Mouse (Mus musculus): Measurements from ENCODE around the gene Nrp1. TPM values are rescaled to one million over a fixed set of nuclear protein-coding genes. Genes with fewer than 3 reads are reported as not detected.

Gene Nrp1
- polyA plus RNA-seq, 2 experiments = 33.8 to 75.1 TPM

DNA sequence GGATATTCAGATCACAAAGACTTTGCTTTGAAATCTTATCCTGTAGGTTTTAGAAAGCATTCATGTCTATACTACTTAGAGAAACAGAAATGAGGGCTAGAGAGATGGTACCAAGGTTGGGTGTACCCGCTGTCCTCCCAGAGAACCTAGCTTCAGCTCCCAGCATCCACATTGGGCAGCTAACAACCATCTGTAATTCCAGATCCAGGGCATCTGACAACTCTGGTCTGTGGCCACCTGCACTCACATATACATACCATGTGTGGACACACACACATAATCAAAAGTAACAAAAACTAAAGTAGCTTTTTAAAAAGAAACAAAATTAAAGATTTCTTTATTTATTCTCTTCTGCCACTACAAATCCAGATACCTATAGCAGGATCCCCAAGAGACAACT is 3.3 kb upstream of the Nrp1 start:
- Histone ChIP-seq H3K4me2 (replicated peaks; ENCODE audit: low read depth, low read length, severe bottlenecking) (no peak overlapping the region), H3K9me3 (ENCODE audit: control insufficient read depth, low read length) (no peaks in the 10 kb centered on the region), H3K9ac (ENCODE audit: low read depth, low read length, severe bottlenecking) (no peak overlapping the region), H3K4me3 (replicated peaks; ENCODE audit: low read length) (no peak overlapping the region), H3K27ac (replicated peaks; ENCODE audit: low read depth, low read length) (no peak overlapping the region), H3K4me1 (ENCODE audit: control insufficient read depth, insufficient read depth, low read length) (peaks cover 7% of the 10 kb centered on the region), H3K27me3 (ENCODE audit: control insufficient read depth, insufficient read depth, low read length) (peaks cover 4% of the 10 kb centered on the region), H3K36me3 (ENCODE audit: control insufficient read depth, insufficient read depth, low read length) (no peaks in the 10 kb centered on the region)
- no peak for TF ChIP-seq POLR2A (IDR thresholded peaks at IDR 0.05; ENCODE audit: borderline replicate concordance, extremely low read depth, insufficient read depth, insufficient read length)
- ATAC-seq (ENCODE audit: low FRiP score, low read depth) (no peak), DNase-seq (ENCODE audit: low spot score) (no peak)
- WGBS = 87% methylated on average over 1 of the region's 1 CpGs

- H3K9ac ChIP-seq (ENCODE audit: low read depth, low read length, severe bottlenecking) = no peak overlapping the region
- H3K27me3 ChIP-seq (ENCODE audit: control insufficient read depth, insufficient read depth, low read length) = peaks cover 4% of the 10 kb centered on the region
- peak overlapping the region; percentile 99 for H3K4me2 ChIP-seq (replicated peaks; ENCODE audit: low read depth, low read length, severe bottlenecking)
- peak overlapping the region; percentile 54; the same call in 1 of the 2 replicates for H3K4me3 ChIP-seq (replicated peaks; ENCODE audit: low read length)
- ATAC-seq (ENCODE audit: low FRiP score, low read depth) (no peak), DNase-seq (ENCODE audit: low spot score) (no peak)
- no peaks in the 10 kb centered on the region for H3K36me3 ChIP-seq (ENCODE audit: control insufficient read depth, insufficient read depth, low read length)
- WGBS = 55% methylated on average over 5 of the region's 5 CpGs
- no peak for TF ChIP-seq POLR2A (IDR thresholded peaks at IDR 0.05; ENCODE audit: borderline replicate concordance, extremely low read depth, insufficient read depth, insufficient read length)
- H3K9me3 ChIP-seq (ENCODE audit: control insufficient read depth, low read length) = no peaks in the 10 kb centered on the region
- H3K27ac ChIP-seq (replicated peaks; ENCODE audit: low read depth, low read length) = no peak overlapping the region
- peaks cover 7% of the 10 kb centered on the region for H3K4me1 ChIP-seq (ENCODE audit: control insufficient read depth, insufficient read depth, low read length)
These were observed 2.2 kb upstream of the Nrp1 start for GRCm38 (mm10) chr8:128356170-128356569.

DNA sequence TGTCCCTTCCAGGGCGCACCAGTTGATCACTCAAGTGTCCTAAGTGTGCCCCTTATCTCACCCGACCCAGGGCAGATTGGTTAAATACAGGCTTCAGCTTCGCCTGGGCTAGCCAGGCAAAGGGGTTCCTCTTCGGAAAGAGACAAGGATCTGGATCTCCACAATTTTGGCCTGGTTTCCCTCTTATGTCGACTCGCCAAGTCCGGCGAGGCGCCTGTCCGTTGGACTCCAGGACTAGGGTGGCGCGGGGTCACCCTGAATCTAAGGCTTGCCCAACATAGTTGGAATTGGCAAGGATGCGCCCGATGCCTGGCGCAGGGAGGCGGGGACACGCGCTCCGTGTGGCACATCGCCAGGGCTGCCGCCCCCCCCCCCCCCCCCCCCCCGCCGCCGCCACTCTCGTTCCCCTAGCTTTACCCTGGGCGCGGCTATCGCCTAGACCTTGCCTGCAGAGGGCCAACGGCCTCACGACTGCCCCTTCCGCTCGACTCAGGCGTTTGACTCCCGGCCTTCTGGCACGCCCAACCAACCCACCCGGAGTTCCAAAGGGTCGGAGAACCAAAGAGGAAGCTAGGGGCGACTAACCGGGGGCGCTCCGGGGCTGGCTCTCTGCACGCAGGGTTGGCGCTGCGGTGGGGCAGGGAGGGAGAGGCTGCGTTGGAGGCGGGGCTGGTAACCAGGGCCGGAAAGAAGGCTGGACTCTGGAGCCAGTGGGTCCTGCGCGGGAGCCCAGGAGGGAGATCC is 1.4 kb upstream of the Nrp1 start:
- 4% methylated on average over 34 of the region's 49 CpGs for WGBS
- no peaks in the 10 kb centered on the region for H3K9me3 ChIP-seq (ENCODE audit: control insufficient read depth, low read length)
- H3K4me2 ChIP-seq (replicated peaks; ENCODE audit: low read depth, low read length, severe bottlenecking) = peak overlapping the region; percentile 99
- DNase-seq (ENCODE audit: low spot score) = peak; percentile 62
- peak overlapping the region; percentile 55 for H3K9ac ChIP-seq (ENCODE audit: low read depth, low read length, severe bottlenecking)
- peak overlapping the region; percentile 54 for H3K4me3 ChIP-seq (replicated peaks; ENCODE audit: low read length)
- H3K4me1 ChIP-seq (ENCODE audit: control insufficient read depth, insufficient read depth, low read length) = peaks cover 12% of the 10 kb centered on the region
- H3K27me3 ChIP-seq (ENCODE audit: control insufficient read depth, insufficient read depth, low read length) = peaks cover 4% of the 10 kb centered on the region
- peak overlapping the region; percentile 58; the same call in 1 of the 2 replicates for H3K27ac ChIP-seq (replicated peaks; ENCODE audit: low read depth, low read length)
- peak; percentile 62 for ATAC-seq (ENCODE audit: low FRiP score, low read depth)
- H3K36me3 ChIP-seq (ENCODE audit: control insufficient read depth, insufficient read depth, low read length) = no peaks in the 10 kb centered on the region
- no peak for TF ChIP-seq POLR2A (IDR thresholded peaks at IDR 0.05; ENCODE audit: borderline replicate concordance, extremely low read depth, insufficient read depth, insufficient read length)

GRCm38 (mm10) chr8:128357540-128358405 is 631 bp upstream of the Nrp1 start:
- peak; percentile 66 for DNase-seq (ENCODE audit: low spot score)
- 2% methylated on average over 27 of the region's 29 CpGs for WGBS
- no peak for TF ChIP-seq POLR2A (IDR thresholded peaks at IDR 0.05; ENCODE audit: borderline replicate concordance, extremely low read depth, insufficient read depth, insufficient read length)
- peak; percentile 41 for ATAC-seq (ENCODE audit: low FRiP score, low read depth)
- Histone ChIP-seq H3K27ac (replicated peaks; ENCODE audit: low read depth, low read length) (peak overlapping the region; percentile 81), H3K4me2 (replicated peaks; ENCODE audit: low read depth, low read length, severe bottlenecking) (peak overlapping the region; percentile 99), H3K4me1 (ENCODE audit: control insufficient read depth, insufficient read depth, low read length) (peaks cover 12% of the 10 kb centered on the region), H3K9me3 (ENCODE audit: control insufficient read depth, low read length) (no peaks in the 10 kb centered on the region), H3K4me3 (replicated peaks; ENCODE audit: low read length) (peak overlapping the region; percentile 54), H3K27me3 (ENCODE audit: control insufficient read depth, insufficient read depth, low read length) (peaks cover 10% of the 10 kb centered on the region), H3K36me3 (ENCODE audit: control insufficient read depth, insufficient read depth, low read length) (no peaks in the 10 kb centered on the region), H3K9ac (ENCODE audit: low read depth, low read length, severe bottlenecking) (peak overlapping the region; percentile 67)

GRCm38 (mm10) chr8:128358756-128359520 is 534 bp downstream of the Nrp1 start:
- ATAC-seq (ENCODE audit: low FRiP score, low read depth) (peak; percentile 11), DNase-seq (ENCODE audit: low spot score) (peak; percentile 73)
- H3K27ac ChIP-seq (replicated peaks; ENCODE audit: low read depth, low read length) = peak overlapping the region; percentile 81
- peaks cover 12% of the 10 kb centered on the region for H3K4me1 ChIP-seq (ENCODE audit: control insufficient read depth, insufficient read depth, low read length)
- H3K4me2 ChIP-seq (replicated peaks; ENCODE audit: low read depth, low read length, severe bottlenecking) = peak overlapping the region; percentile 99
- H3K4me3 ChIP-seq (replicated peaks; ENCODE audit: low read length) = peak overlapping the region; percentile 54
- no peaks in the 10 kb centered on the region for H3K36me3 ChIP-seq (ENCODE audit: control insufficient read depth, insufficient read depth, low read length)
- H3K9ac ChIP-seq (ENCODE audit: low read depth, low read length, severe bottlenecking) = peak overlapping the region; percentile 67
- 1% methylated on average over 40 of the region's 41 CpGs for WGBS
- H3K27me3 ChIP-seq (ENCODE audit: control insufficient read depth, insufficient read depth, low read length) = peaks cover 12% of the 10 kb centered on the region
- H3K9me3 ChIP-seq (ENCODE audit: control insufficient read depth, low read length) = no peaks in the 10 kb centered on the region
- TF ChIP-seq POLR2A (IDR thresholded peaks at IDR 0.05; ENCODE audit: borderline replicate concordance, extremely low read depth, insufficient read depth, insufficient read length) = no peak

All from limb, embryonic 14.5 days (tissue).